Mouse (Mus musculus): Measurements from ENCODE around the gene Prkcg. TPM values are rescaled to one million over a fixed set of nuclear protein-coding genes. Genes with fewer than 3 reads are reported as not detected.

Gene Prkcg
- polyA plus RNA-seq (2012; rRNA removed) (1.6 and 1.7 TPM in 2 replicates), polyA plus RNA-seq (2014; fragmentation: Nextera tagmentation; extraction: Ambion mirVana) (0.17 and 0.35 TPM in 2 replicates)

- H3K27me3 ChIP-seq (ENCODE audit: control insufficient read depth, insufficient read depth, low read length) = no peaks in the 10 kb centered on the region
- H3K9ac ChIP-seq (ENCODE audit: low read depth, low read length, severe bottlenecking) = peak within 1 kb of the TSS; percentile 72
- H3K4me2 ChIP-seq (replicated peaks; ENCODE audit: low read depth, low read length, severe bottlenecking) = peak within 1 kb of the TSS; percentile 72
- H3K4me1 ChIP-seq (ENCODE audit: control insufficient read depth, insufficient read depth, low read length) = peaks cover 28% of the 10 kb centered on the region
- 0 out of 2 replicates have a peak, but pooled peaks have one; percentile 43 for TF ChIP-seq POLR2A (IDR thresholded peaks at IDR 0.05; ENCODE audit: borderline replicate concordance, extremely low read depth, insufficient read depth, insufficient read length)
- DNase-seq (ENCODE audit: low spot score) = peak; percentile 82
- peak within 1 kb of the TSS; percentile 49 for H3K4me3 ChIP-seq (replicated peaks; ENCODE audit: low read length)
- peak; percentile 56 for ATAC-seq (ENCODE audit: low FRiP score, low read depth)
- peak within 1 kb of the TSS; percentile 96 for H3K27ac ChIP-seq (replicated peaks; ENCODE audit: low read depth, low read length)
- no peaks in the 10 kb centered on the region for H3K9me3 ChIP-seq (ENCODE audit: control insufficient read depth, low read length)
- 3% methylated on average over 23 of the region's 30 CpGs for WGBS
- peaks cover 9% of the 10 kb centered on the region for H3K36me3 ChIP-seq (ENCODE audit: control insufficient read depth, insufficient read depth, low read length)
Observed at GRCm38 (mm10) chr7:3288976-3289970, at the start of gene Prkcg, which contains the start of gene Myadm. Gene Prkcg (plus strand): TSS chr7:3289179. Gene Myadm (plus strand): TSS chr7:3289080.

GRCm38 (mm10) chr7:3239193-3239592, 49.8 kb upstream of the Prkcg start:
- H3K4me1 ChIP-seq (ENCODE audit: control insufficient read depth, insufficient read depth, low read length) = no peaks in the 10 kb centered on the region
- no peak for TF ChIP-seq POLR2A (IDR thresholded peaks at IDR 0.05; ENCODE audit: borderline replicate concordance, extremely low read depth, insufficient read depth, insufficient read length)
- no peak for DNase-seq (ENCODE audit: low spot score)
- H3K27ac ChIP-seq (replicated peaks; ENCODE audit: low read depth, low read length) = no peak overlapping the region
- no peaks in the 10 kb centered on the region for H3K27me3 ChIP-seq (ENCODE audit: control insufficient read depth, insufficient read depth, low read length)
- no peaks in the 10 kb centered on the region for H3K36me3 ChIP-seq (ENCODE audit: control insufficient read depth, insufficient read depth, low read length)
- H3K9me3 ChIP-seq (ENCODE audit: control insufficient read depth, low read length) = no peaks in the 10 kb centered on the region
- 76% methylated on average over 2 of the region's 2 CpGs for WGBS
- H3K9ac ChIP-seq (ENCODE audit: low read depth, low read length, severe bottlenecking) = no peak overlapping the region
- ATAC-seq (ENCODE audit: low FRiP score, low read depth) = no peak
- H3K4me3 ChIP-seq (replicated peaks; ENCODE audit: low read length) = no peak overlapping the region
- no peak overlapping the region for H3K4me2 ChIP-seq (replicated peaks; ENCODE audit: low read depth, low read length, severe bottlenecking)

GRCm38 (mm10) chr7:3260701-3261100, 28.3 kb upstream of the Prkcg start:
- Histone ChIP-seq H3K9me3 (ENCODE audit: control insufficient read depth, low read length) (no peaks in the 10 kb centered on the region), H3K4me2 (replicated peaks; ENCODE audit: low read depth, low read length, severe bottlenecking) (no peak overlapping the region), H3K9ac (ENCODE audit: low read depth, low read length, severe bottlenecking) (no peak overlapping the region), H3K27ac (replicated peaks; ENCODE audit: low read depth, low read length) (no peak overlapping the region), H3K36me3 (ENCODE audit: control insufficient read depth, insufficient read depth, low read length) (no peaks in the 10 kb centered on the region), H3K4me3 (replicated peaks; ENCODE audit: low read length) (no peak overlapping the region), H3K27me3 (ENCODE audit: control insufficient read depth, insufficient read depth, low read length) (no peaks in the 10 kb centered on the region), H3K4me1 (ENCODE audit: control insufficient read depth, insufficient read depth, low read length) (no peaks in the 10 kb centered on the region)
- DNase-seq (ENCODE audit: low spot score) = no peak
- no peak for TF ChIP-seq POLR2A (IDR thresholded peaks at IDR 0.05; ENCODE audit: borderline replicate concordance, extremely low read depth, insufficient read depth, insufficient read length)
- no peak for ATAC-seq (ENCODE audit: low FRiP score, low read depth)
- 58% methylated on average over 3 of the region's 3 CpGs for WGBS

- Histone ChIP-seq H3K9ac (ENCODE audit: low read depth, low read length, severe bottlenecking) (no peak overlapping the region), H3K9me3 (ENCODE audit: control insufficient read depth, low read length) (no peaks in the 10 kb centered on the region), H3K36me3 (ENCODE audit: control insufficient read depth, insufficient read depth, low read length) (no peaks in the 10 kb centered on the region), H3K27me3 (ENCODE audit: control insufficient read depth, insufficient read depth, low read length) (no peaks in the 10 kb centered on the region), H3K4me1 (ENCODE audit: control insufficient read depth, insufficient read depth, low read length) (no peaks in the 10 kb centered on the region), H3K27ac (replicated peaks; ENCODE audit: low read depth, low read length) (no peak overlapping the region), H3K4me3 (replicated peaks; ENCODE audit: low read length) (no peak overlapping the region), H3K4me2 (replicated peaks; ENCODE audit: low read depth, low read length, severe bottlenecking) (no peak overlapping the region)
- DNase-seq (ENCODE audit: low spot score) (no peak), ATAC-seq (ENCODE audit: low FRiP score, low read depth) (no peak)
- no peak for TF ChIP-seq POLR2A (IDR thresholded peaks at IDR 0.05; ENCODE audit: borderline replicate concordance, extremely low read depth, insufficient read depth, insufficient read length)
- WGBS = 70% methylated on average over 4 of the region's 4 CpGs
Observed at GRCm38 (mm10) chr7:3261446-3261845, 27.5 kb upstream of the Prkcg start.

GRCm38 (mm10) chr7:3262789-3263188, 26.2 kb upstream of the Prkcg start:
- Histone ChIP-seq H3K9ac (ENCODE audit: low read depth, low read length, severe bottlenecking) (no peak overlapping the region), H3K9me3 (ENCODE audit: control insufficient read depth, low read length) (no peaks in the 10 kb centered on the region), H3K36me3 (ENCODE audit: control insufficient read depth, insufficient read depth, low read length) (no peaks in the 10 kb centered on the region), H3K4me1 (ENCODE audit: control insufficient read depth, insufficient read depth, low read length) (no peaks in the 10 kb centered on the region), H3K4me3 (replicated peaks; ENCODE audit: low read length) (no peak overlapping the region), H3K4me2 (replicated peaks; ENCODE audit: low read depth, low read length, severe bottlenecking) (no peak overlapping the region), H3K27ac (replicated peaks; ENCODE audit: low read depth, low read length) (no peak overlapping the region), H3K27me3 (ENCODE audit: control insufficient read depth, insufficient read depth, low read length) (no peaks in the 10 kb centered on the region)
- ATAC-seq (ENCODE audit: low FRiP score, low read depth) = no peak
- no peak for DNase-seq (ENCODE audit: low spot score)
- WGBS = 36% methylated on average over 2 of the region's 2 CpGs
- no peak for TF ChIP-seq POLR2A (IDR thresholded peaks at IDR 0.05; ENCODE audit: borderline replicate concordance, extremely low read depth, insufficient read depth, insufficient read length)
